Mouse (Mus musculus) CH12.LX (cell line): Measurements from ENCODE around the gene Narfl. TPM values are rescaled to one million over a fixed set of nuclear protein-coding genes. Genes with fewer than 3 reads are reported as not detected.

ENCODE experiments used
- DNase-seq: peaks from one replicate; pipeline ENCODE4 v3.0.0-alpha.2; 2013; ENCODE audit errors: extremely low read depth
- H3K27ac ChIP-seq: 2 replicates; pipeline ENCODE4 v1.5.1; 2012; ENCODE audit warnings: low read depth, mild to moderate bottlenecking, control low read depth, moderate library complexity; ENCODE audit not compliant: insufficient read depth
- H3K27me3 ChIP-seq: replicated peaks from 2 replicates; pipeline ENCODE3; 2012; ENCODE audit warnings: inconsistent platforms
- H3K36me3 ChIP-seq, 2 experiments: replicated peaks in 1 of 2; 2 replicates each; pipeline versions ENCODE3 to v1.6.1; 2012; ENCODE audit warnings: inconsistent platforms in 1 of 2, low read length in 1 of 2, mild to moderate bottlenecking in 1 of 2, mixed read lengths in 1 of 2, moderate library complexity in 1 of 2; ENCODE audit not compliant: control insufficient read depth in 1 of 2, insufficient read depth in 1 of 2
- H3K4me1 ChIP-seq, 2 experiments: 2 replicates each; pipeline ENCODE4 v1.6.1; 2012; ENCODE audit warnings: inconsistent platforms in 1 of 2, moderate library complexity in 1 of 2; ENCODE audit not compliant: insufficient read depth in 2 of 2, control insufficient read depth in 1 of 2
- H3K4me2 ChIP-seq: 2 replicates; pipeline ENCODE4 v1.6.1; 2012; ENCODE audit warnings: low read depth, mild to moderate bottlenecking, control low read depth; ENCODE audit not compliant: poor library complexity, insufficient read depth, severe bottlenecking
- H3K4me3 ChIP-seq, 3 experiments: fragments of 150-350 bp in 1 of 3; sonication (generic) in 1 of 3; replicated peaks in 1 of 3; 2 replicates each; pipeline versions ENCODE3 to v1.5.1; 2011 to 2012; ENCODE audit warnings: low read depth in 2 of 3, low read length in 2 of 3, mild to moderate bottlenecking in 2 of 3, moderate library complexity in 2 of 3, control low read depth in 1 of 3, improper control_type of control experiment in 1 of 3, inconsistent platforms in 1 of 3, mixed read lengths in 1 of 3; ENCODE audit not compliant: poor library complexity in 1 of 3
- H3K79me2 ChIP-seq: replicated peaks from 2 replicates; pipeline ENCODE4 v1.6.1; 2012; ENCODE audit warnings: mild to moderate bottlenecking, moderate library complexity; ENCODE audit not compliant: control insufficient read depth, poor library complexity, insufficient read depth, severe bottlenecking; ENCODE audit errors: extremely low read depth
- H3K9ac ChIP-seq: 2 replicates; pipeline ENCODE4 v1.6.1; 2012; ENCODE audit warnings: low read depth, mild to moderate bottlenecking, control low read depth, moderate library complexity; ENCODE audit not compliant: insufficient read depth
- H3K9me3 ChIP-seq: replicated peaks from 2 replicates; pipeline ENCODE3; 2012; ENCODE audit warnings: low read length, inconsistent platforms, mixed read lengths
- CHD1 ChIP-seq: IDR thresholded peaks from 2 replicates; pipeline ENCODE4 v1.6.1; 2012; ENCODE audit warnings: low read depth, low read length, improper control_type of control experiment, inconsistent platforms
- CTCF ChIP-seq, 2 experiments: IDR thresholded peaks in 1 of 2; conservative IDR thresholded peaks in 1 of 2; 2 replicates each; pipeline ENCODE4 v1.5.1; 2011 to 2012; ENCODE audit warnings: low read depth in 2 of 2, low read length in 2 of 2, improper control_type of control experiment in 1 of 2, inconsistent platforms in 1 of 2, mild to moderate bottlenecking in 1 of 2, moderate library complexity in 1 of 2
- ELF1 ChIP-seq: IDR thresholded peaks from 2 replicates; pipeline ENCODE4 v1.6.1; 2014; ENCODE audit warnings: low read depth, mild to moderate bottlenecking, inconsistent platforms, low read length, improper control_type of control experiment
- HCFC1 ChIP-seq: IDR thresholded peaks from 2 replicates; pipeline ENCODE4 v1.6.1; 2012; ENCODE audit warnings: low read depth, mild to moderate bottlenecking, inconsistent platforms, low read length, improper control_type of control experiment
- IRF4 ChIP-seq: IDR thresholded peaks from 2 replicates; pipeline ENCODE4 v1.6.1; 2014; ENCODE audit warnings: low read depth, mild to moderate bottlenecking, inconsistent platforms, low read length, improper control_type of control experiment
- KAT2A ChIP-seq: IDR thresholded peaks from 2 replicates; pipeline ENCODE4 v1.6.1; 2012; ENCODE audit warnings: low read length, improper control_type of control experiment, inconsistent platforms; ENCODE audit not compliant: insufficient replicate concordance
- MAZ ChIP-seq: IDR thresholded peaks from 2 replicates; pipeline ENCODE4 v1.6.1; 2012; ENCODE audit warnings: low read depth, mild to moderate bottlenecking, inconsistent platforms, low read length, improper control_type of control experiment, moderate library complexity
- MYC ChIP-seq: IDR thresholded peaks from 2 replicates; pipeline ENCODE4 v1.6.1; 2011; ENCODE audit warnings: low read depth, mild to moderate bottlenecking, improper control_type of control experiment, low read length
- NELFE ChIP-seq: IDR thresholded peaks from 2 replicates; pipeline ENCODE4 v1.6.1; 2011; ENCODE audit warnings: low read depth, low read length, improper control_type of control experiment
- NRF1 ChIP-seq: IDR thresholded peaks from 2 replicates; pipeline ENCODE4 v1.6.1; 2014; ENCODE audit warnings: low read depth, mild to moderate bottlenecking, inconsistent platforms, low read length, improper control_type of control experiment, moderate library complexity
- PAX5 ChIP-seq: IDR thresholded peaks from 2 replicates; pipeline ENCODE4 v1.6.1; 2012; ENCODE audit warnings: low read length, inconsistent platforms, mixed read lengths
- POLR2AphosphoS2 ChIP-seq: IDR thresholded peaks from 2 replicates; pipeline ENCODE4 v1.6.1; 2011; ENCODE audit warnings: low read depth, low read length, improper control_type of control experiment
- SMC3 ChIP-seq: IDR thresholded peaks from 2 replicates; pipeline ENCODE4 v1.6.1; 2011; ENCODE audit warnings: low read depth, low read length, improper control_type of control experiment
- TBP ChIP-seq: conservative IDR thresholded peaks from 2 replicates; pipeline ENCODE4 v1.6.1; 2011; ENCODE audit warnings: low read depth, low read length, improper control_type of control experiment
- USF1 ChIP-seq: IDR thresholded peaks from 2 replicates; pipeline ENCODE4 v1.6.1; 2014; ENCODE audit warnings: low read depth, mild to moderate bottlenecking, inconsistent platforms, low read length, improper control_type of control experiment
- USF2 ChIP-seq: conservative IDR thresholded peaks from 2 replicates; pipeline ENCODE4 v1.6.1; 2011; ENCODE audit warnings: low read depth, low read length, improper control_type of control experiment
- ZC3H11A ChIP-seq: IDR thresholded peaks from 2 replicates; pipeline ENCODE4 v1.6.1; 2012; ENCODE audit warnings: low read depth, mild to moderate bottlenecking, inconsistent platforms, low read length, improper control_type of control experiment
- ZMIZ1 ChIP-seq: IDR thresholded peaks from 2 replicates; pipeline ENCODE4 v1.6.1; 2012; ENCODE audit warnings: low read depth, mild to moderate bottlenecking, inconsistent platforms, low read length, improper control_type of control experiment
- dilution Hi-C: fragments of 300-500 bp; cut with MboI; formaldehyde crosslinking; loops from 2 replicates; pipeline ENCODE4 v1.14.3; 2020; ENCODE audit warnings: low sequenced_read_pairs; ENCODE audit not compliant: extremely low pct_unique_long_range_greater_than_20kb, extremely low pct_ligation_motif_present
- in situ Hi-C: fragments of 300-500 bp; cut with MboI; formaldehyde crosslinking; loops from 3 replicates; pipeline ENCODE4 v1.14.3; 2019; ENCODE audit warnings: low sequenced_read_pairs, low pct_ligation_motif_present, low pct_unique_long_range_greater_than_20kb, mixed read lengths
- polyA plus RNA-seq: library from polyadenylated mRNA; unstranded; fragments of >175 nt; gene quantifications from 2 replicates; pipeline ENCODE4 v1.2.1, GENCODE M21; 2012; ENCODE audit warnings: low read depth; ENCODE audit not compliant: insufficient read length
- total RNA-seq, 2 experiments: library from RNA; depleted of rRNA; stranded (reverse); fragments of 300-350 nt in 1 of 2; fragments of >200 nt in 1 of 2; gene quantifications; 2 replicates each; pipeline ENCODE4 v1.2.3; 2012 to 2014

Narfl gene
- total and polyA plus RNA-seq, 3 experiments: 13.3 to 22.0 (median 16.5) TPM

DNA sequence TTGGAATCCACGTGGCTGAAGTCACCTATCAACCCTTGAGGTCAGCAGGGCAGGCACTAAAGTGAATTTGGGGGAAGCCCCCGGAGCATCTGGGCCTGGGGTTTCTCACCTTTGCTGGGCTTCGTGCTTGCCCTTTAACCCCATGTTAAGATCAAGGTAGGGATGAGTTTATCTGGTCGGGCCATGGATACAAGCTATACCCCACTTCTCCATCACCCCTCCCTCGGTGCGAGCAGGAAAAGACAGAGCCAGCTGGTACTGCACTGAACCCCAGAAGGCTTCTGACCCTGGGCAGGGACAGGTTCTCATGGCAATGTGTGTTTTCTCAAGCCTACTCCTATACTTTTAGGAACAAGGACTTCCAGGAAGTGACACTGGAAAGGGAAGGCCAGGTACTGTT, 7.8 kb downstream of the Narfl start:
- H3K4me1 ChIP-seq: peaks cover 11 to 16% of the 10 kb centered on the region in 2 experiments
- no peak overlapping the region for H3K4me2 ChIP-seq
- H3K79me2 ChIP-seq: no peaks in the 10 kb centered on the region
- H3K36me3 ChIP-seq: peaks cover 73 to 79% of the 10 kb centered on the region in 2 experiments
- TF ChIP-seq ELF1 (no peak), PAX5 (no peak), NRF1 (no peak)
- in situ Hi-C loops (no loop called here), dilution Hi-C loops (no loop called here)
- DNase-seq: no peak
- no peak overlapping the region for H3K4me3 ChIP-seq
- no peak overlapping the region for H3K9ac ChIP-seq
- H3K27ac ChIP-seq: no peak overlapping the region
- H3K27me3 ChIP-seq: no peaks in the 10 kb centered on the region
- no peaks in the 10 kb centered on the region for H3K9me3 ChIP-seq

DNA sequence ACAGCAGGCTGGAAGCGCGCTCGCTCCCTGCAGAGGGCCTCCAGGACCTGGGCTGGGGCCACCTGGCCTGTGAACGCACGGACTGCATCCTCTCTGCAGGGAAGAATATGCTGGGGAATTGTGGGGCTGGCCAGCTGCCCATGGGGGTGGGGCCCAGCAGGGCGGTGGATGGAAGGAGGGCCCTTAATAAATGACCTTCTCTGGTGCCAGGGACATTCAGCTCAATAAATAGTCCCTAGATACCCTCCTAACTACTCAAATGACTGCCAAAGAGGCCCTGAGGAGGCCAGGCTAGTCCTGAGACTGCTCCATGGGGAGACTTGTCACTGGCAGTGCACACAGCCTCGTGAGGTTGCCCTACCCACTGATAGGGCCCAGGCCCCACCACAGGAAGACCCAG, 9.5 kb downstream of the Narfl start:
- dilution Hi-C loops (no loop called here), in situ Hi-C loops (no loop called here)
- no peak for DNase-seq
- no peaks in the 10 kb centered on the region for H3K9me3 ChIP-seq
- peaks cover 66 to 83% of the 10 kb centered on the region in 2 experiments for H3K36me3 ChIP-seq
- H3K4me3 ChIP-seq: no peak overlapping the region
- 0 out of 2 replicates have a peak, but pooled peaks have one; percentile 18 for TF ChIP-seq ZMIZ1
- no peak for TF ChIP-seq PAX5
- no peaks in the 10 kb centered on the region for H3K79me2 ChIP-seq
- H3K4me1 ChIP-seq: peaks cover 11 to 16% of the 10 kb centered on the region in 2 experiments
- no peak overlapping the region for H3K9ac ChIP-seq
- H3K27ac ChIP-seq: no peak overlapping the region
- no peaks in the 10 kb centered on the region for H3K27me3 ChIP-seq
- no peak overlapping the region for H3K4me2 ChIP-seq

DNA sequence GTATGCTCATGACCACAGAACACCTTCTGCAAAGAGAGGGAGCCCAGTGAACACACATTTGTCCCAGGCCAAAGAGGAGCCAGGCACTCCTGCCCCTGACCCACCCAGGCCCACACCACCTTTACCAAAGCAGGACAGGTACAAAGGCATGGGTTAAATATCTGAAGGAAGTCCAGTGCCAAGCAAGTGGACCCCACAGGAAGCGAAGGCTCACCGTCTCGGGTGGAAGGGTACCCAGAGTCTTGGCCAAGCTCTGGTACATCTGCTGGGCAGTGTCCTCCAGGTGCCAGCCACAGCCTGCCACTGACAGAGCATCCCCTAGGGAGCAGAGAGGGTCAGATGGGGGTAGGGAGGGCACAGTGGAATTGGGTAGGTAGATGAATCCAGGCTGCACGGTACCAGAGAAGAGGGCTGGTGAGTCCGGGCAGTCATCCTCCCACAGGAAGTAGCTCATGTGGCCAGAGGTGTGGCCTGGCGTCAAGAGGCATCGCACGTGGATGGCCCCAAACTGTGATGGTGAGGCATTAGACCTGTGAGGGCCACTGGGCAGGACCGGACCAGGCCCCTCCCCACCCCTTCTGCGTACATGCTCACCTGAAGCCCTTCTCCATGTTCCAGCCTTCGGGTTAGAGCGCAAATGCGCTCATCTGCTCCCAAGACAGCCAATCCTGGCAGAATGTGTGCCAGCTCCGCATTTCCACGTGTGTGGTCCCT, 10.4 kb downstream of the Narfl start:
- no peak for TF ChIP-seq IRF4
- TF ChIP-seq NRF1: no peak
- no peak for TF ChIP-seq TBP
- no peak for TF ChIP-seq CHD1
- no peak for TF ChIP-seq CTCF (conservative IDR thresholded peaks at IDR 0.05 in 1 of 2, IDR thresholded peaks at IDR 0.05 in 1 of 2; ENCODE audit: low read depth in 2 of 2, low read length in 2 of 2)
- no peak for TF ChIP-seq MAZ
- TF ChIP-seq HCFC1: no peak
- TF ChIP-seq NELFE: no peak
- no peak for TF ChIP-seq USF1
- no peak for TF ChIP-seq MYC
- TF ChIP-seq POLR2AphosphoS2: no peak
- TF ChIP-seq KAT2A: no peak
- TF ChIP-seq USF2: no peak
- no peak for TF ChIP-seq ZC3H11A
- no peak for TF ChIP-seq SMC3
- Histone ChIP-seq H3K4me3 (no peak overlapping the region), H3K4me1 (peaks cover 7 to 16% of the 10 kb centered on the region in 2 experiments), H3K4me2 (peak overlapping the region; percentile 46; the same call in 1 of the 2 replicates), H3K36me3 (peaks cover 64 to 81% of the 10 kb centered on the region in 2 experiments), H3K27me3 (no peaks in the 10 kb centered on the region), H3K79me2 (no peaks in the 10 kb centered on the region), H3K9ac (no peak overlapping the region), H3K9me3 (no peaks in the 10 kb centered on the region), H3K27ac (no peak overlapping the region)
- dilution Hi-C loops (no loop called here), in situ Hi-C loops (no loop called here)
- no peak for DNase-seq
